Mouse (Mus musculus) adrenal gland, postnatal 4 days (tissue): ENCODE results near the gene Ctbp2. TPM values are rescaled to one million over a fixed set of nuclear protein-coding genes. Genes with fewer than 3 reads are reported as not detected.

ENCODE experiments used
- DNase-seq, 2 experiments: peaks; one replicate each; pipeline ENCODE4 v3.0.0; 2021 to 2022; ENCODE audit warnings: low spot score in 2 of 2, mixed read lengths in 2 of 2
- total RNA-seq, 2 experiments: library from RNA; stranded (reverse); gene quantifications; 2 replicates each; pipeline ENCODE4 v1.2.3; 2021

The Ctbp2 gene
- total RNA-seq, 2 experiments from 2014 or later: 86.7 to 94.1 TPM

DNA sequence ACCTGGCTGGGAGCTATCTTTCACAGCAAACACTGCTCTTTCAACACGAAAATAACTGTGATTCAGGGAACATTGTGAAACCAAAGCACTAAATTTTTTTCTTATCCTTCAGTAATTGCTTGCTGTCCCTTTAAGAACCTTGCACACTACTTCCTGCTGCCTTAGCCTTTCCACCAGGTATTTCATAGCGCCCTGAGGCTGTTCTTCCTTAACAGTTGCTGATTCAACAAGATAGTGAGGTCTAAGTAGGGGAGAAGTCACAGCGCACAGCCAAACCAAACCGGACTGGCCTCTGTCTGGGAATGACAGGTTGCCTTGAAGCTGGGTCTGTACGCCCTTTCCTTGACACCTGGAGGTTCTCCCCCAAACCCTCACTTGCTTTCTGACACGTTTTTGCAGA is 73.5 kb downstream of the Ctbp2 start:
- DNase-seq: no peak

GRCm38 (mm10) chr7:133048085-133048630 is 76.0 kb downstream of the Ctbp2 start:
- no peak for DNase-seq

DNA sequence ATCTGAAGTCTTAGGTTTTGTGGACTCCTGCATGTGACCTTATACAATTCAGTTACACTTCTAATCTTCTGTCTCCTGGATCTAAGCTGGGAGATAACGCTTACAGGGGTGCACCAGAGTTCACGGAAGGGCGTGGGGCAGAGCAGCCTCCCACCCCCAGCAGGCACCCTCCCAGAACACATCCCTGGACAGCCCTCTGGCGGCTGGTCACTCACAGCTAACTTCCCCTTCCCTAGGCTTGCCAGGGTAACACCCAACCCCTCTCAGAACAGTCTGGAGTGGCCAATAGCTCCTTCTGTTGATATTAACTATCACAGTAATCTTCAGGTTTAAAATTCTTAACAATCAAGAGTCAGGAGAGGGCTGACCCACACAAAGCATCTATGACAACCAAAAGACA is 76.9 kb downstream of the Ctbp2 start:
- no peak for DNase-seq

DNA sequence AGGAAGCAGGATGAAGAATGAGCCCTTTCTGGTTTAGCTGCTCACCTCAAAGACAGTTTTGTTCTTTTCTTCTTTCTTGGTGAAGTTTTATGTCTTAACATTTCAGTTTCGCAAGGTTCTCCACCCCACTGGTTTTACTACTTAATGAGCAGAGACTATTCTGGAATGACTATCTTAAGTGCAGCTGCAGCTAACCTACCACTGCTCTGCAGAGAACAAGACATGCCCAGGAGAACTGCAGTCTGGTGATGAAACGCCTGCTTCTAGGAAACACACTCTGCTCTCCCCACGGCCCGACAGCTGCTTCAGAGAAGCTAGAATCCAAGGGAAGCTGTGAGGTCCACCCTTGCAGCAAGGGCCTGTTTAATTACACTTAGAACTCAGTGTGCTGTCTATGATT is 79.4 kb downstream of the Ctbp2 start:
- no peak for DNase-seq

DNA sequence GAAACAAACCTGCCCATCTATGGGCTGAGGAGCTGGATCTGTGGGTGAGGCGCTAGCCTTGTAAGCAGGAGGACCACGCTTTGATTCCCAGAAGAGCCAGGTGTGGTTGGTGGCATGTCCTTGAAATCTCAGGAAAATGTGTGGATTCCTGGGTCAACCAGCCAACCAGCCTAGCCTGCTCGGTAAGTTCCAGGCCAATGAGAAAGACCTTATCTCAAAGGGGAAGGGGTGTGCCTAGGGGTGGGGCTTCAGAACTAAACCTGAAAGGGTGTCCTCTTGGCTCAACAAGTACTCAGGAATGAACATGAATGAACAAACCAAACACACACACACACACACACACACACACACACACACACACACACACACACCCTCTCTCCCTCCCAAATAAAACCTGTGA is 82.4 kb downstream of the Ctbp2 start:
- no peak for DNase-seq

- DNase-seq: no peak
Measured at GRCm38 (mm10) chr7:133040688-133041345, 83.3 kb downstream of the Ctbp2 start.

DNA sequence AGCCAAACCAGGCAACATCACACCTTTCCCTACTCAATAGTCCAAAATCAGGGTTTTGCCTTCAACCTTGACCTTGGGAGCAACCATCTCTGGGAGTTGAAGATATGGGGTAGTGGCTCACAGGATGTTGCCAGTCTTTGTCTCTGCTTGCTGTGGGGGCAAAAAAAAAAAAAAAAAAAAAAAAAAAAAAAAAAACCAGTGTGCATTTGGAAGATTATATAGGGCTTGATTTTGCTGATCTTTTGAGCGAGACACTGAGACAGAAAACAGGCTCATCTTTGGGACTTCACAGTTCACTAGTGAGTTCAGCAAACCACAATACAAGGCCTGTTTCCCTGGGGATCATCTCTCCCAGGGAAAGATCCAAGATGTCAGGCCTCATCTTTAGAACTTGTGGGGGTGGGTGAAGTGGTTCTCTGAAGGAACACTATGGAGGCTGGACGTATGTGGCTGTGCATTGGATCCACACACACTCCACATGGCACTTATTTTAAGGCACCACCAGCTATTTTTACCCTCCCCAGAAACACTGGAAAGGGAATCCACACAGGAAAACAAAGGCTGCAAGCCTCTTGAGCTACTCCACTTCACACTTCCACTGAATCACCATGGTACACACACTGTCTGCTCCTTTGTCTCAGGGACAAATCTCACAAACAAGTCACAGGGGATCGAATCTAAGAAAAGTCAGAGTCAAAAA is 84.4 kb downstream of the Ctbp2 start:
- no peak for DNase-seq

GRCm38 (mm10) chr7:133037618-133038017 is 86.5 kb downstream of the Ctbp2 start:
- DNase-seq: no peak

DNA sequence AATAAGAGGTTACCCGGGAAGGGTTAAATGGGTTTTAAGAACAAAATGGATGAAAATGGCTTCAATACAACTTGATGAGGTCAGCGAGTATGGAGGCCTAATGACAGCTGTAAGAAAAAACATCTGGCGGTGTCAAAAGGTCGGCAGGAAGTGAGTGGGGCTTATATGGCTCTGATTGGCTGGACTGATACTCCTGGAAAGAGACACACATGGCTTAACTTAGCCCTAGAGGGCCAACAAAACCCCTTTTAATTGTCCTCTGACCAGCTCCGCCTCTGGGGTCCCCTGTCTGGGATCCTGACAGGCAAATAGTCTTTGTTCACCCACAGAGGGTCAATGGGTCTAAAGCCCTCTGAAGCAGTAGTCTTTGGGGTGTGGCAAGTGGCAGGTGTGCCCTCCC is 86.9 kb downstream of the Ctbp2 start:
- no peak for DNase-seq

- DNase-seq: no peak
Measured at GRCm38 (mm10) chr7:133035901-133036300, 88.3 kb downstream of the Ctbp2 start.

GRCm38 (mm10) chr7:133032589-133033203 is 91.5 kb downstream of the Ctbp2 start:
- no peak for DNase-seq

- DNase-seq: no peak
Measured at GRCm38 (mm10) chr7:133029496-133030047, 94.6 kb downstream of the Ctbp2 start.

- DNase-seq: no peak
Measured at GRCm38 (mm10) chr7:133029004-133029403, 95.2 kb downstream of the Ctbp2 start.

DNA sequence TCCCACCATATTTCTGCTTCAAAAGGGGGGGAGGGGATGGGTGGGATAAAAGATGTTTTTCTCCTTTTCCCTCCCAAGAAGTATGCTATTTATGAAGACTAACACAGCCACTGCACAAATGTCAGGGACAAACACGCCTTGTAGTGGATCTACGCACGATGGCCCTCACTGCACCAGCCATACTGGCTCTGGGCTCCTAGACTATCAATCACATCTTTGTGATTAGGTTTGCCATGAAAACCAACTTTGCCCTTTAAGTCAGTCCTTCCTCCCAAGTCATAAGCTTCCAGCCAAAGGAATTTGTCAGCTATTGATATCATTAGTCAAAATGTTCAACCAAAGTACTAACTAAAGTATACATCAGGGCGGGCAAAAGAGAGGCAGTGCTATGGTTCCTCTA is 96.2 kb downstream of the Ctbp2 start:
- DNase-seq: no peak

GRCm38 (mm10) chr7:133024694-133025093 is 99.5 kb downstream of the Ctbp2 start:
- DNase-seq: no peak

DNA sequence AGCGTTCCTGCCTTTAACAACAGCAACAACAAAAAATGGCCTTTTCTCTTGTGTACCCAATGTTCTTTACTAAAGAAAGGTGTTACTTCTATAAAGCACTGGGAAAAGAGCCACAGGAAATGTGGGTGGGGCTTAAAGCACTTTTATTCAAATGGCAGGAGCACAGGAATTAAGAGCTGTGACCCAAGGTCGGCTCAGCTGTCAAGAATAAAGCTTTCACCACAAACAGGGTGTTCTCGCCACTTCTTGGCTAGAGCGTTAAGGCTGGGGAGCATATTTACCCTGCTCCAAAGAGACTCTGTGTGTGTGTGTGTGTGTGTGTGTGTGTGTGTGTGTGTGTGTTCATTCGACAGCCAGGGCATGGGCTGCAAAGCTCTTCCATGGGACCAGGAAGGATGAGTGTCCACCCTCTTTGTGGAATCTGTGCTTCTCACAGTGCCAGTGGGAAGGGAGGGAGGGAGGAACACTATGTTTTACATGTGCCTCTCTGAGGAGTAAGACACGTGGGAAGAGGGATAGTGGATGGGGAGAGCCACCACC is 104.6 kb downstream of the Ctbp2 start:
- no peak for DNase-seq

- no peak for DNase-seq
Measured at GRCm38 (mm10) chr7:133018961-133019360, 105.2 kb downstream of the Ctbp2 start.

DNA sequence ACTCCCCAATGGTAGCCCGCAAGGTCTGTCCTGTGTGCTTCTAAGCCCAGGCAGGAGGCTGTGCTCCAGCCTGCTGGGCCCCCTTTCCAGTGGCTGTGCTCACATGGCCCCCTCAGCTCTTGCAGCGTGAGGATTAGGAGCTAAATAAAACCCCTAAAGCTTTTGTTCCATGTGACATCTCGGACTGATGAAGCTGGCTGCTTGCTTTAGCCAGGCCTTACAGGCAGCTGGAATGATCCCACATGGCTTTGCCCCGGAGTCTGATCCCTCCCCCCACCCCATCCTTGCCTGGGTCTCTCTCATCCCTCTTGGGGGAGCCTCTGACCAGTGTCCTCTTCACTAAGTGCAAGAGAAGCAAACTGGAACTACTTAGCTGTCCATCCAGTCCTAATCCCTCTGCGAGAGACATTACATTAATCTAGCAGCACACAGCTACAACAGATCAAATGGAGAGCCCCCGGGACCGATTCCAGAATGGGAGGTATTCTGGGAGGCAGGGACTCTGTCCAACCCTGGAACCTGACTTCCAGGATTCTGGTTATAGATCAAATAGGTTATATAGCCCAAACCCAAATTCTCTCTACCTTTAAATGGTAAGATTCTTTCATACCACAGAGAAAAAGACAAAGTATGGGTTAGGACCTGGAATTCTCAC is 108.6 kb downstream of the Ctbp2 start:
- DNase-seq: no peak

DNA sequence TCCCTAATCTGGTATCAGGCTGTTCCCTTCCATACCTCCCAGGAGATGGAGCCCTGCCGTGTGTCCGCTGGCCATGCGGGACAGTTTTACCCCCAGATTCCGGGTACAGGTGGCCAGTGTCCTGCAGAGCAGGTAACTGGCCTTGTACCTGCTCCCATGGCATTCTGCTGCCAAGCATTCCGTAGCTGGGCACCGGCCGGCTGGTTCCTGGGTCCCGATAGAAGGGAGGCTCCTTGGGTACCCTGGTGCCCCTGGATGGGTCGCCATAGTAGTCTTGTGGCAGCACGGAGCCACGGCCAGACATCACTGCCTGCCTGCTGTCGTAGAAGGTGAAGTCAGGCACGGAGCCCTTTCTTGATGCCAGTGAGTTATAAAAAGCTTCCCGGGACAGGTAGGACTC is 109.5 kb downstream of the Ctbp2 start:
- DNase-seq: no peak

GRCm38 (mm10) chr7:133013923-133014322 is 110.2 kb downstream of the Ctbp2 start:
- no peak for DNase-seq
